Mouse (Mus musculus): ENCODE data around the gene Sbf2. TPM values are rescaled to one million over a fixed set of nuclear protein-coding genes. Genes with fewer than 3 reads are reported as not detected.
A peak's percentile ranks its signal among the peaks of the same experiment; 100 is the strongest.

The Sbf2 gene
- polyA plus RNA-seq, 1 experiment from 2014 or later = 62.2 TPM

DNA sequence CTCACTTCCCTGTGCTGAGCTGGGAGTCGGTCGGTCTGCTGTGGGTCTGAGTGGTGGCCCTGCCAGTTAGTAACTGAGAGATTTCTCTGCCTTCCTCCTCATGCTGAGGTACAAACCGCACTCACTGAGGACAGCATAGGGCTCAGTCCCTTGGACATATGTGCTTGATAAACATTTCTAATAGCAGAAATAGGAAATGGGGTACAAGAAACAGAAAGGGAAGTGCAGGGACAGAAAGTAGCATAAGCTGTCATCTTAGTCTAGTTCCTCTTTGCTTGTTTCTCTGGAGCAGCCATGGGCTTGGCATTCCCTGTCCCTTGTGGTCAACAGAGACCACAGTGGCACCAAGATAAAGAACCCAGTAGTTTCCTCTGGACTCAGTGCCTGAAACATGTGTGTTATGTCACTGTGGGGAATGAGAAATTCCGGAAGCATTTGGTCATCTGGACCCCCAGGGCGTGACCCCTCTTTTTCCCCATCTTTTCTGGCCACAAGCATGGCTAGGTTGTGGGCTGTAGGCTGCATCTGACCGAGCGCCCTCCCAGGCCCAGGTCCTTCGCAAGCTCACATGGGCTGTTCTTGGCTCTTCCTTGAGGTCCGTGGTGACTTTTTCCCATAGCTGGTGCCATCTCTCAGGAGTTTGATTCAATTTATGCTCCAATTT lies 301.2 kb downstream of the Sbf2 start:
- H3K9ac ChIP-seq = no peak overlapping the region
- no peak overlapping the region for H3K27ac ChIP-seq
- H3K36me3 ChIP-seq (replicated peaks) = peaks cover 88% of the 10 kb centered on the region
- H3K4me1 ChIP-seq = no peaks in the 10 kb centered on the region
- H3K27me3 ChIP-seq = no peaks in the 10 kb centered on the region
- H3K9me3 ChIP-seq = no peaks in the 10 kb centered on the region
- H3K4me3 ChIP-seq (replicated peaks) = no peak overlapping the region
- WGBS = 93% methylated on average over 9 of the region's 9 CpGs
- ATAC-seq (ENCODE audit: low FRiP score) = no peak
- no peak overlapping the region for H3K4me2 ChIP-seq

DNA sequence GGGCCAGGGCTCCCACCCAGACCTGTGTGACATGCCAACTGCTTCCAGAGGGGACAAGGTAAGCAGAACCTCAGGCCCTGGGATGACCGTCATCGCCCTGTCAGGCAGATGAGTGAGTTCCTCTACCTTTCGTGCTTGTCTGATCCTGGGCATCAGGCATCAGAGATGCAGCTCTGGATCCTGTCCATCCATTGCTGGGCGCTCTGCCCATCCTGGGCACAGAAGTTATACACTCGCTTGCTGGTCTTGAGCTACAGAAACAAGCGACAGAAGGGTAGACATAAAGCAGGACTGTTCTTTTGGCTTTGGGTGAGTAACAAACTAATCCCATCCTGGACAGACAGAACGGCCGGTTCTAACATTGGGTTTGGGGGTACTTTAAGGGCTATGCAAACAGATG lies 305.5 kb downstream of the Sbf2 start:
- no peak overlapping the region for H3K27ac ChIP-seq
- 94% methylated on average over 8 of the region's 8 CpGs for WGBS
- H3K9ac ChIP-seq = no peak overlapping the region
- ATAC-seq (ENCODE audit: low FRiP score) = no peak
- H3K9me3 ChIP-seq = no peaks in the 10 kb centered on the region
- H3K4me3 ChIP-seq (replicated peaks) = no peak overlapping the region
- peaks cover 59% of the 10 kb centered on the region for H3K36me3 ChIP-seq (replicated peaks)
- H3K4me2 ChIP-seq = no peak overlapping the region
- H3K4me1 ChIP-seq = no peaks in the 10 kb centered on the region
- no peaks in the 10 kb centered on the region for H3K27me3 ChIP-seq

DNA sequence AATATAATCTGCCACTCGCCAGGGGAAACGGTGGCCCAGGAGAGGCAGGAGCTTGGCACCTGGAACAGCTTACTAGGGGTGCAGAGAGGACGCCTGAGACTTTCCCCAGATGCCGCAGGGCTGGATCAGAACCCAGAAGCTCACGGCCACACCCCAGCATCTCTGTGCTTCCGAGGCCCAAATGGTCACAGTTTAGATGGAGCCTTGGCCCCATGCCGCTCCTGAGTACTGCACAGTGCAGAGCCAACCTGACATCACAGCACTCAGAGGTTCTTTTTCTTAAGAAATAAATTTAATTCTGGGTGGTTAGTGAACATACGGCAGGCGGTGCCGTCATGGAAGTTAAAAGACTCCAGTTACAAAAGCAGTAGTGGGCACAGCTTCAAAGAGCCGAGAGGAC lies 307.0 kb downstream of the Sbf2 start:
- H3K27ac ChIP-seq = no peak overlapping the region
- no peaks in the 10 kb centered on the region for H3K4me1 ChIP-seq
- no peak overlapping the region for H3K4me3 ChIP-seq (replicated peaks)
- no peak overlapping the region for H3K4me2 ChIP-seq
- WGBS = 87% methylated on average over 11 of the region's 11 CpGs
- peaks cover 46% of the 10 kb centered on the region for H3K36me3 ChIP-seq (replicated peaks)
- no peak overlapping the region for H3K9ac ChIP-seq
- H3K9me3 ChIP-seq = no peaks in the 10 kb centered on the region
- H3K27me3 ChIP-seq = no peaks in the 10 kb centered on the region
- no peak for ATAC-seq (ENCODE audit: low FRiP score)

DNA sequence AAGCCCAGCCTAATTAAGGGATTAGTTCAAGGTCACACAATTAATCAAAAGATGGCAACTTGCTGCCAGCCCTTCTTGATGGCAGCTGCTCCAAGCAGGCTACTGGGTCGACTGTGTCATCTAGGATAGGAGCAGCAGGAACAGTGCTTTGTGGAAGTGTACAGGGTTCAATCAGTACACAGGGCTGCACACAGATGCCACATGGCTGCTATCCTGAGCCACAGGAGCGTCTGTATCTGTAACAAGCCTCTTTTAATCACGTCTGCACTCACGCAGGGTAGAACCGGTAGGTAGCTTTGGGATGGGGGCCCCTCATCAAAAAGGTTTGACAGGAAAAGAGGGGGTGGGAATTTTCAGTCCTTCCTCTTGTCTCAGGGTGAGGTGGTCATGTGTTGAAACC lies 308.4 kb downstream of the Sbf2 start:
- H3K9me3 ChIP-seq = no peaks in the 10 kb centered on the region
- no peak overlapping the region for H3K27ac ChIP-seq
- H3K4me2 ChIP-seq = no peak overlapping the region
- 74% methylated on average over 5 of the region's 5 CpGs for WGBS
- H3K4me3 ChIP-seq (replicated peaks) = no peak overlapping the region
- H3K4me1 ChIP-seq = no peaks in the 10 kb centered on the region
- peaks cover 32% of the 10 kb centered on the region for H3K36me3 ChIP-seq (replicated peaks)
- H3K9ac ChIP-seq = no peak overlapping the region
- no peak for ATAC-seq (ENCODE audit: low FRiP score)
- no peaks in the 10 kb centered on the region for H3K27me3 ChIP-seq

DNA sequence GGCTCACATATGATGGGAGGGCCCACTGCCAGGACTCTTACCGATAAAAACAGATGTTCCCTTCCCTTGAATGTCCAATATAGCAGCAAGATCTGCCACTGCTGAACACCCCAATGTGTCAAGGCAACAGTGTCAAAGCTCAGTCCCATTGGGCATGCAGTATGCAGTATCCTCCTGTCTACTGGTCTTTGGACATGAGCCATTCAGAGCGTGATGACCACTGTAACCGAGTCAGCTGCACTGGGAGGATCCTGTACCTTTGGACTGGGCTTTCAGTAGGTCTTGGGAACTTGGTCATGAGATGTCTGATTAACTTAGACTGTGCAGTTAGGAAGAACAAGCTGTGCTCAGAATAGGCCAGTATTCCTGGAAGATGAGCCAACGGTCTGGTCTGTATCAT lies 309.2 kb downstream of the Sbf2 start:
- ATAC-seq (ENCODE audit: low FRiP score) = no peak
- Histone ChIP-seq H3K9ac (no peak overlapping the region), H3K9me3 (no peaks in the 10 kb centered on the region), H3K36me3 (replicated peaks) (peaks cover 25% of the 10 kb centered on the region), H3K4me3 (replicated peaks) (no peak overlapping the region), H3K27me3 (no peaks in the 10 kb centered on the region), H3K27ac (no peak overlapping the region), H3K4me2 (no peak overlapping the region), H3K4me1 (no peaks in the 10 kb centered on the region)
- 92% methylated on average over 4 of the region's 4 CpGs for WGBS

DNA sequence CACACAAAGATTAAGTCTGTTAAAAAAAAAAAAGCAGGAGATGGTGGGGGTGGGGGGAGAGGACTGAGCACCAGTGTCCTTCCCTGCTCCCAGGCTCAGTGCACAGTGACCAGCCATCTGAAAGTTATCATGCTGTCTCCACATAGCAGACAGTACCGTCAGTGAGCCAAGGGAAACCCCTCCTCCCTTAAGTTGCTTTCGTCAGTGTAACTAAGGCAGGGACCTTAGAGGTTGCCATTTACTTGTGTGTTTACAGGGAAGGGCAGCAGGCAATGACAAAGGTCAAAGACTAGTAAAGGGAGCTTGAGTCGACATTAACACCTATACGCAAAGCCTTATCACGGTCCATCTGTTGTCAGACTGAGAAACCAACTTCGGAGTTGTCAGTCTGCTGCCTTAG lies 311.8 kb downstream of the Sbf2 start:
- no peak overlapping the region for H3K4me2 ChIP-seq
- H3K36me3 ChIP-seq (replicated peaks) = 0 out of 2 replicates have a peak, but pooled peaks cover 5% of the 10 kb centered on the region
- 88% methylated on average over 6 of the region's 6 CpGs for WGBS
- no peak overlapping the region for H3K4me3 ChIP-seq (replicated peaks)
- no peak overlapping the region for H3K9ac ChIP-seq
- no peak for ATAC-seq (ENCODE audit: low FRiP score)
- no peaks in the 10 kb centered on the region for H3K4me1 ChIP-seq
- no peaks in the 10 kb centered on the region for H3K27me3 ChIP-seq
- no peaks in the 10 kb centered on the region for H3K9me3 ChIP-seq
- H3K27ac ChIP-seq = no peak overlapping the region

DNA sequence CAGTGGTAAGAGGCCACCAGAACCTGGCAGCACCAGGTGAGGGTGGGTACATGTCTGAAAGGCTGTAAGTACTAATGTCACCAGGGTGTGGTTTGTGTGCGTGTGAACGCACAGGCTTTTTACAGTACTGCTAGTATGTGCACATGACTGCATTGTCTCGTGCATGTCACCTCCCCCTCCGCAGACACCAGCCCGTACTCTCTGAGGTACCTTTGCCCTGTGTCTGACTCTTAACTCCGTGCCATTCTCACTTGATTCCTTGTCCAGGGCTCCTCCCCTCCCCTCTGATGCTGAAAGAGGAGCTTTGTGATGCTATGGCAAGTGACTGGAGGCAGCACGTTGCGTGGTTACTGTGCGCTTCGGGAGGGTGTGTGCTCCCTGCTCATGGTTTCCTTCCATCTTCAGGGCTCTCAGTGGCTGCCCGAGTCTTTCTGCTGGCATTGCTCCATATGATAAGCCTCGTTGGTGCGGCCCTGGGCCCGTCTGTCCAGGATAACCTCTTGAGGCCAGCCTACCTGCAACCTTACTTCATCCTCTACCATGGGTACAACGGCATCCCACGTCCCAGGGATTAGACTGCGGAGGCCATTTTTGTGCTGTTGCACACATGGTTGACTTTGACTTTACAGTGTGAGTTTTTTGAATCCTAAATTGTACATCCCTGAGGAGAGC lies 315.8 kb downstream of the Sbf2 start:
- no peak overlapping the region for H3K4me2 ChIP-seq
- no peak overlapping the region for H3K9ac ChIP-seq
- peaks cover 7% of the 10 kb centered on the region; the same call in 1 of the 2 replicates for H3K4me1 ChIP-seq
- H3K36me3 ChIP-seq (replicated peaks) = no peaks in the 10 kb centered on the region
- no peak overlapping the region for H3K27ac ChIP-seq
- no peaks in the 10 kb centered on the region for H3K9me3 ChIP-seq
- WGBS = 90% methylated on average over 17 of the region's 17 CpGs
- no peaks in the 10 kb centered on the region for H3K27me3 ChIP-seq
- no peak for ATAC-seq (ENCODE audit: low FRiP score)
- H3K4me3 ChIP-seq (replicated peaks) = no peak overlapping the region

DNA sequence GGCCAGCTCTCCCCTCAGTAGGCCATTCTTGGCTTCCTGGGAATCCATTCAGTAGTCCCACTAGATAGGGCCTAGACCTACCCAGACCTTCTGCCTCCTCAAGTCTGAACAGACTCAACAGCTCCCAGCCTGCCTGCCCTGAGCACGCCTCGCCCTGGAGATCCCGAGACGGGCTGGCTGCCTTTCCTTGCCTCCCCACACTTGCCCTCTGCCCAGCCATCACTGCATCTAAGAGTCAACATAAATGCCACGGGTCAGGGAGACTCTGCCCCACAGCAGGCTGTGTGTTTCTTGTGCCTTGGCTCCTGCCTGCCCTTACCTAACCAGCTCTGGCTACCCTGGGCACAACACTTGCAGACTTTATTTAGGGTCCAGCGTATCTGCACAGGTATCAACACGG lies 316.6 kb downstream of the Sbf2 start:
- Histone ChIP-seq H3K9ac (no peak overlapping the region), H3K4me1 (peaks cover 7% of the 10 kb centered on the region; the same call in 1 of the 2 replicates), H3K27ac (no peak overlapping the region), H3K36me3 (replicated peaks) (no peaks in the 10 kb centered on the region), H3K4me3 (replicated peaks) (no peak overlapping the region), H3K4me2 (no peak overlapping the region), H3K9me3 (no peaks in the 10 kb centered on the region), H3K27me3 (no peaks in the 10 kb centered on the region)
- 92% methylated on average over 7 of the region's 7 CpGs for whole genome bisulfite sequencing
- ATAC-seq (ENCODE audit: low FRiP score) = no peak

DNA sequence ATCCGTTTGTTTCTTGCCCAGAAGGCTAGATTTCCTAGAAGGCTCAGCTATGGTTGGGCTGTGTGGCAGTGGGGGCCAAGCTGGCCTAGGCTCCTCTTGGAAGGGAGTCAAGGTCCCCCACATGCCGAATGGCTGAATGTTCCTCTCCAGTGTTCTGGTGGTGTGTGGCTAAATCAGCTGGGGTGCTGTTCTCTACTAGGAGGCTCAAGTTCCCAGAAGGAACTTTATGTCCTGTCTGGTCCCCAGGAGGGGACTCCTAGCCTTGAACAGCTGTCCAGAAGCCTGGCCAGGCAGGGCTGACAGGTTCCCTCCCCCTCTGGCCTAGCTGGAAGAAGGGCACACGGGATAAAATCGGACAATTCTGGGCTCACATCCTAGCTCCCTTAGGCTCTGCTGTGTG lies 317.1 kb downstream of the Sbf2 start:
- H3K36me3 ChIP-seq (replicated peaks) = no peaks in the 10 kb centered on the region
- peaks cover 7% of the 10 kb centered on the region; the same call in 1 of the 2 replicates for H3K4me1 ChIP-seq
- H3K9ac ChIP-seq = no peak overlapping the region
- ATAC-seq (ENCODE audit: low FRiP score) = no peak
- H3K27me3 ChIP-seq = no peaks in the 10 kb centered on the region
- no peaks in the 10 kb centered on the region for H3K9me3 ChIP-seq
- no peak overlapping the region for H3K4me2 ChIP-seq
- 63% methylated on average over 4 of the region's 4 CpGs for WGBS
- 0 out of 2 replicates have a peak overlapping the region, but pooled peaks have one; percentile 32 for H3K27ac ChIP-seq
- no peak overlapping the region for H3K4me3 ChIP-seq (replicated peaks)

DNA sequence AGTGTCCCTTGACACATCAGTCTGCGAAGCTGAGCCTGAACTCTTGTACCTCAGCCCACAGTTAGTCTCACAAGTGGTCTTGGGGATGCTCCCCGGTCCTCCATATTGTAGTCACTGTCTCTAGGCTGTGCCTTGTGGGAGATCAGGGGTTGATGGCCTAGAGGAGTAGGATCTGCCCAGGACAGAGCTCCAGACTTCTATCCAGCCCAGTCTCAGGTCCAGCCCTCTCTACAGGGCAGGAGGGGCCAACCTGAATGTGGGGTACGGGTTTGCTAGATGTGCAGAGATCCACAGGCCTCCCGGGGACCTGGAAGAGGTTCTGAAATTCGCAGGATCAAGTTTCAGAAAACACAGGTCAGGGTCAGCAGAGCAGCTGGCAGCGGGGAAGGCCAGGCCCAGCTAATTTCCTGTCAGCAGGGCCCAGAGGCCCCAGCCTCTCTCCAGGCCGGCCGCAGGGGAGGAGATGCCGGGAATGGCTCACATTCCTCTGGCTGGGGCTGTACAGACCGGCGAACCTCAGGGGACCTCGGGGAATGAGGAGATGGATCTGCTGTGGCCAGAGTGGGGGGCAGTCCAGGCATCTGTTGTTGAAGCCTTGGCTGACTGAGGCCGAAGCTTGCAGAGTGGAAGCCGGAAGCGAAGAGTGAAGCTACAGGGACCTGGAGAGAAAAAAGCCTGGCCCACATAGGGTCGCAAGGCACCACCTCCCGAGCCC lies 317.7 kb downstream of the Sbf2 start:
- Histone ChIP-seq H3K9ac (no peak overlapping the region), H3K36me3 (replicated peaks) (no peaks in the 10 kb centered on the region), H3K4me1 (peaks cover 7% of the 10 kb centered on the region; the same call in 1 of the 2 replicates), H3K4me3 (replicated peaks) (no peak overlapping the region), H3K9me3 (no peaks in the 10 kb centered on the region), H3K4me2 (no peak overlapping the region), H3K27me3 (no peaks in the 10 kb centered on the region), H3K27ac (0 out of 2 replicates have a peak overlapping the region, but pooled peaks have one; percentile 32)
- 43% methylated on average over 17 of the region's 17 CpGs for WGBS
- ATAC-seq (ENCODE audit: low FRiP score) = no peak

DNA sequence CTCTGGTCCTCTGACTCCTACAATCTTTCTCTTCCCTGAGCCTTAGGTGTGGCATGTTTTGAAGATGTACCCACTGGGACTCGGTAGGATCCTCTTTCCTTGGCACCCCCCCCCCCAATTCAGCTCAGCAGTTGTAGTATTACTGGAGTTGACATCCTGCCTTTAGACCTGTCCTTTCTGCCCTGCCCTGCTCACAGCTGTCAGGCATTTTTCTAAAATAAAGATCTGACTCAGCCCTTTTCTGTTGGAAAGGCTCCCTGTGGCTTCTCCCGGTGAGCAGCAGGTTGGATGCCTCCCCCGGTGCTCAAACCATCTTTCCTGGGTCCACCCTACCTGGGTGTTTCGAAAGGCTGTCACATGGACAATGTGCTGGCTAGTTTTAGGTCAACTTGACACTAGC lies 325.1 kb downstream of the Sbf2 start:
- WGBS = 72% methylated on average over 4 of the region's 4 CpGs
- no peak overlapping the region for H3K27ac ChIP-seq
- H3K36me3 ChIP-seq (replicated peaks) = no peaks in the 10 kb centered on the region

DNA sequence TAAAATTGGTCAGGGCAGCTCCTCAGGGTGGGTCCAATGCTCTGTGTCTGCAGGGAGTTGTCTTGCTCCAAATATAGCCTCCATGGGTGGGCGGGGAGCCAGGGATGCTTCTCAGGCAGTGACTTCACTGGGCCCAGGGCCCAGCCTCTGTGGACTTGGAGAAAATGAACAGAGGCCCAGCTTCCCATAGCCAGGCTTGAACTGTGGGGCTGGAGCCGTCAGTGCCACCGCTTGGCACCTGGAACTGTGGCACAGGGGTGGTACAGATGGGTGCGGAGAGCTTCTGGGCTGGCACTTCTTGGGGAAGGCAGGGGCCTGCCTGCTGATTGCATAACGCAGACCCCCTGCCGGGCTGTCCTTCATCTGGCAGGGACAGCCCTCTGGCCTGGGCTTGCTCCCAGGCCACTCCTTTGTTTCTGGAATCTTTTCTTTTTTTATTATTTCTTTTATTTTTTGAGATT lies 326.0 kb downstream of the Sbf2 start:
- no peak for ATAC-seq (ENCODE audit: low FRiP score)
- H3K36me3 ChIP-seq (replicated peaks) = no peaks in the 10 kb centered on the region
- no peak overlapping the region for H3K27ac ChIP-seq
- 61% methylated on average over 6 of the region's 6 CpGs for WGBS
- no peak overlapping the region for H3K4me2 ChIP-seq
- H3K27me3 ChIP-seq = no peaks in the 10 kb centered on the region
- no peak overlapping the region for H3K9ac ChIP-seq
- no peaks in the 10 kb centered on the region for H3K9me3 ChIP-seq
- H3K4me3 ChIP-seq (replicated peaks) = no peak overlapping the region
- H3K4me1 ChIP-seq = peaks cover 6% of the 10 kb centered on the region; the same call in 1 of the 2 replicates

More for the DNA sequence above, 325.1 kb downstream of the Sbf2 start:
- Histone ChIP-seq H3K9ac (no peak overlapping the region), H3K4me2 (no peak overlapping the region), H3K4me1 (peaks cover 6% of the 10 kb centered on the region; the same call in 1 of the 2 replicates), H3K9me3 (no peaks in the 10 kb centered on the region), H3K4me3 (replicated peaks) (no peak overlapping the region), H3K27me3 (no peaks in the 10 kb centered on the region)
- no peak for ATAC-seq (ENCODE audit: low FRiP score)
